Mouse (Mus musculus): ENCODE data around the gene Kctd11. TPM values are rescaled to one million over a fixed set of nuclear protein-coding genes. Genes with fewer than 3 reads are reported as not detected.
"Not testable (repeated sequence)": the region's sequence is repeated elsewhere in the genome, so short reads cannot be mapped to it uniquely, and the experiment has no call there.

The Kctd11 gene
- total and polyA plus RNA-seq, 3 experiments: 2.3 to 2.9 (median 2.6) TPM

DNA sequence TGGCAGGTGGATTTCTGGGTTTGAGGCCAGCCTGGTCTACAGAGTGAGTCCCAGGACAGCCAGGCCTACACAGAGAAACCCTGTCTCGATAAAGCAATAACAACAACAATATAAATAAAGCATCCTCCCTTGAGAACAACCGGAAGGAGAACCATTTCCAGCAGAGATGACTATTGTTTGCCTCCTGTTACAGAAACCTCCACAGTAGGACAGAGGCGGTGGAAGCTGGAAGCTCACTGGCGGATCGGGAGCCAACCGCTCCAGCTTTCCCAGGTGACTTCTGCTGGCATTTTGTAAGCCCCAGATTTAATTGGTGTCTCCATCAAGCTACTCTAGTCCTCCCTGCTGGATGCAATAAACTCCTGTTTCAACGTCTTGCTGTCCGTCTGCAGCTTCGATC is 15.6 kb downstream of the Kctd11 start:
- Histone ChIP-seq H3K36me3 (ENCODE audit: control insufficient read depth, insufficient read depth, low read length) (no peaks in the 10 kb centered on the region), H3K4me1 (ENCODE audit: control insufficient read depth, insufficient read depth, low read length) (peaks cover 7% of the 10 kb centered on the region), H3K4me3 (no peak overlapping the region), H3K9ac (ENCODE audit: low read depth, low read length) (no peak overlapping the region), H3K79me2 (replicated peaks; ENCODE audit: control insufficient read depth, insufficient read depth, low read length) (no peaks in the 10 kb centered on the region), H3K27me3 (ENCODE audit: control insufficient read depth, insufficient read depth, low read length) (no peaks in the 10 kb centered on the region), H3K27ac (peak overlapping the region; percentile 18)
- DNase-seq: no peak
- intact Hi-C loops (cut with DNase I): no loop called here
- TF ChIP-seq POLR2A (IDR thresholded peaks at IDR 0.05; ENCODE audit: insufficient read depth, low read depth, low read length) (peak; percentile 51; the same call in 1 of the 2 replicates), CTCF (IDR thresholded peaks at IDR 0.05) (no peak), EP300 (IDR thresholded peaks at IDR 0.05; ENCODE audit: insufficient read depth, low read depth, low read length) (no peak)
- WGBS: 61% methylated on average over 9 of the region's 9 CpGs

DNA sequence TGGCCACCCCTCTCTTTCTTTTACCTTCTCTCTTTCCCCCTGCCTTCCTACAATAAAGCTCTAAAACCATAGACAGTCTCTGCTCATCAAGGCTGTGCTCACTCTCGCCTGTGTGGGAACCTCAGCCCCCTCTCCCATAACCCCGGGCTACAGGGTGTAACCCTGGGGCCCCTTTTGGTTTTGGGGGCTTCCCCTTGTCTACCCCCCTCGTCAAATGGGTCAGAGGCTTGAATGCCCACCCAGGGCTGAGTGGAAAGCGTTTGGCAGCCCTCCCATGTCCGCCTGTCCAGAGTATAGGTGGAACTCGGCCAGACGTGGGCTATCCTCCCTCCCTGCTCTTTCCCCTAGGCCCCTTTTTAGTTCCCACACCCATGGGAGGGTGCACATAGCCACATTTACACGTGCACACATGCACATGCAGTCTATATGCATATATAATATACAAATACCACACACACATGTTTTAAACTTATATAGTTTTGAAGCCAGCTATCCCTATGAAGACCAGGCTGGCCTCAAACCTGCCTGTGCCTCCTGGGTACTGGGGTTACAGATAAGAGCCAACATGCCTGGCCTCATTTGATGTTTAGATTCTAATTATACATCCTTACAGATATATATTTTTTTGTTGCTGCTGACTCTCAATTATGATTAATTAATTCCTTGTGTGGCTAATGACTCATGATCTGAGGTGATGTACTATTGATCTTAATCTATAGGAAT is 16.9 kb downstream of the Kctd11 start:
- Histone ChIP-seq H3K4me3 (no peak overlapping the region), H3K4me1 (ENCODE audit: control insufficient read depth, insufficient read depth, low read length) (peaks cover 7% of the 10 kb centered on the region), H3K9ac (ENCODE audit: low read depth, low read length) (no peak overlapping the region), H3K79me2 (replicated peaks; ENCODE audit: control insufficient read depth, insufficient read depth, low read length) (no peaks in the 10 kb centered on the region), H3K27ac (no peak overlapping the region), H3K36me3 (ENCODE audit: control insufficient read depth, insufficient read depth, low read length) (no peaks in the 10 kb centered on the region), H3K27me3 (ENCODE audit: control insufficient read depth, insufficient read depth, low read length) (no peaks in the 10 kb centered on the region)
- intact Hi-C loops (cut with DNase I): no loop called here
- 42% methylated on average over 8 of the region's 8 CpGs for WGBS
- TF ChIP-seq POLR2A (IDR thresholded peaks at IDR 0.05; ENCODE audit: insufficient read depth, low read depth, low read length): no peak
- DNase-seq: no peak

DNA sequence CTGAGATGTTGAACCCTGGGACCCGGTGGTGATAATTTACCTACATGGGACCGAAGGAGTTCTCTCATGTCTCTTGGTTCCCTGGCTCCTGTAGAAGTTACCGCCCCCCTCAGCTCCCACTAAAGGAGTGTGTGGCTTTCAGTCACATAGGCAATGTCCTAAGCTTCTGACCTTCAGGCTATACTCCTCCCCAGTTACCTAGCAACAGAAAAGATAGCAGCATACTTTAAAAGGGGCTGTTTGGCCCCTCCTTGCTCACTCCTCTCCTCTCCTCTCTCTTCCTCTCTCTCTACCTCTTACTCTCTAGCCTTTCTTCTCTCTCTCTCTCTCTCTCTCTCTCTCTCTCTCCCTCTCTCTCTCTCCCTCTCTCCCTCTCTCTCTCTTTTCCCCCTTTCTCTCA is 17.5 kb downstream of the Kctd11 start:
- H3K9ac ChIP-seq (ENCODE audit: low read depth, low read length); H3K79me2 ChIP-seq (replicated peaks; ENCODE audit: control insufficient read depth, insufficient read depth, low read length); intact Hi-C loops (cut with DNase I); H3K4me3 ChIP-seq; H3K36me3 ChIP-seq (ENCODE audit: control insufficient read depth, insufficient read depth, low read length); H3K4me1 ChIP-seq (ENCODE audit: control insufficient read depth, insufficient read depth, low read length); H3K27ac ChIP-seq; DNase-seq; H3K27me3 ChIP-seq (ENCODE audit: control insufficient read depth, insufficient read depth, low read length): not testable (repeated sequence)
- 63% methylated on average over 3 of the region's 3 CpGs for WGBS

DNA sequence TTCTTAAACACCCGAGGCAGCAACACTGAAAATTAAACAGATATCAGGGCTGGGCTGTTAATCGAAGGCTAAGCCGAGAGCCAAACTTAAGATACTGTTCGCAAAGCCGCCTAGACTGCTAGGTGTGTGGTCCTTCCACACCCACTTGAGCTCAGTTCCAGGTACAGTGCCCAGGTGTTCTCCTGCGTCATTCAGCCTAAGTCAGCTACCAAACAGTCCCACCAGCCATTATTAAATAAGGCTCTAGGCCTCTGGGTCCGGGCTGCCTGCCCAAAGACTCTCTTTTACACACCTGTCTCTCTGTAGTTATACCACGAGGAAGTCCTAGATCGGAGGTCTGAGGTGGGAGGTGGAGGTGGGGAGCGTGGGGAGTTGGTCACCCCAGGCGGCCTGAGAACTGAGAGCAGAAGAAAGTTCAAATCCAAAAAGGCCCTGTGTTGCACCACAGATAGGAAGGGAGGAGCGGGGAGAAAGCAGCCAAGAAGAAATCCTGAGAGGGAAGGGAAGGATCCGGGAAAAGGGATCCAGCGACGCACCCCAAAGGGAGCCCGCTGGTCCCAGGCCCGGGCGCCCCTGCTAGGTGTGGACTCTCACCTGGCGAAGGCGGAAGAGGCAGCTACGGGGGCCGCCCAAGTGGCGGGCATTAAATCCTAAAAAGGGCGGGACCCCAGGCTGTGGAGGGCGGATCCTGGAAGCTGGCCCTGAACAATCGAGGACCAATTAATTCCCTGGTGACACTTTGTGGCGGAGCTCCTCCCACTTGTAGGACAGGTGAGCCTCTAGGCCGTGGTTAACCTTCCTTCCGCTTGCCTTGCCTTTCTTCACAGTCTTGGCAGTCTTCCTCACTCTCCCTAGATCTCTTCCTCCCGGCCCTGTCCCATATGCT is 22.9 kb downstream of the Kctd11 start, which contains the start of gene Tnk1:
Tnk1 (minus strand) TSS at position 618 of the 886 bp plus-strand sequence.
- Histone ChIP-seq H3K27ac (no peak within 1 kb of the TSS), H3K36me3 (ENCODE audit: control insufficient read depth, insufficient read depth, low read length) (no peaks in the 10 kb centered on the region), H3K9ac (ENCODE audit: low read depth, low read length) (no peak within 1 kb of the TSS), H3K79me2 (replicated peaks; ENCODE audit: control insufficient read depth, insufficient read depth, low read length) (no peaks in the 10 kb centered on the region), H3K27me3 (ENCODE audit: control insufficient read depth, insufficient read depth, low read length) (no peaks in the 10 kb centered on the region), H3K4me3 (no peak within 1 kb of the TSS), H3K4me1 (ENCODE audit: control insufficient read depth, insufficient read depth, low read length) (no peaks in the 10 kb centered on the region)
- intact Hi-C loops (cut with DNase I): no loop called here
- no peak for TF ChIP-seq EP300 (IDR thresholded peaks at IDR 0.05; ENCODE audit: insufficient read depth, low read depth, low read length)
- TF ChIP-seq POLR2A (IDR thresholded peaks at IDR 0.05; ENCODE audit: insufficient read depth, low read depth, low read length): no peak
- no peak for TF ChIP-seq CTCF (IDR thresholded peaks at IDR 0.05)
- 39% methylated on average over 30 of the region's 30 CpGs for WGBS
- DNase-seq: no peak

DNA sequence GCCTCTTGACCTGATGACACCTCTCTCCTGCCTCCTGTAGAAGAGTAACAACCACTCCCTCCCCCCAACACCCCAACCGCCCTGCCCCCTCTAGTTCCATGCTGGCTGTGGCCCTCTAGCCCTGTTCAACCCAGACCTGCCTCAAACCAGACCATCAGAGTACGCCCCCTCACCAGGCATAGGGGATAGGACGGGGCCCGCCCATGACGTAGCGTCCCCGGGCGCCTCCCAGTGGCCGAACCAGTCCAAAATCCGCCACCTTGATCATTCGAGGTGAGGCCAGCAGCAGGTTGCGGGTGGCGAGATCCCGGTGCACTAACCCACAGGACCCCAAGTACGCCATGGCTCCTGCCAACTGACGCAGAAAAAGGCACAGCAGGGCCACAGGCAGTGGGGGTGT is 25.9 kb downstream of the Kctd11 start:
- no peaks in the 10 kb centered on the region for H3K27me3 ChIP-seq (ENCODE audit: control insufficient read depth, insufficient read depth, low read length)
- peak; percentile 45 to 63 for DNase-seq

DNA sequence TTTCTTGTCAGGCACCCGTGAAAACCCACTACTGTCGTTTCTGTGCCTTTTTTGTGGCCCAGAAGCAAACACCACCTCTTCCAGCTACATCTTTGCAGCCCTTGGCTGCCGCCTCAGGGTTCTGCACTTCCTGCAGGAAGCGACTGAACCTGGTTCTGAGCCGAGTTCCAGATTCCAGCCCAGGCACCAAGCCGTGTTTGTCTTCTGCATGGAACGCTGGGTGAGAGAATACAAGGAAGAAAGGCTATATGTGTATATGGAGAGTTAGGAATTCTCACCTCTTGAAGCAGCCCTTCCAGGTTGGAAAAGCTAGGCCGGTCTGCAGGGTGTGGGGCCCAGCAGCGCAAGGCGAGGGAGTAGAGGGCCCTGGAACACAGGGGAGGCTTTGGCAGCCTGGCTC is 26.5 kb downstream of the Kctd11 start:
- Histone ChIP-seq H3K4me3 (no peak overlapping the region), H3K27ac (peak overlapping the region; percentile 61), H3K27me3 (ENCODE audit: control insufficient read depth, insufficient read depth, low read length) (no peaks in the 10 kb centered on the region), H3K36me3 (ENCODE audit: control insufficient read depth, insufficient read depth, low read length) (no peaks in the 10 kb centered on the region), H3K9ac (ENCODE audit: low read depth, low read length) (no peak overlapping the region), H3K79me2 (replicated peaks; ENCODE audit: control insufficient read depth, insufficient read depth, low read length) (no peaks in the 10 kb centered on the region), H3K4me1 (ENCODE audit: control insufficient read depth, insufficient read depth, low read length) (no peaks in the 10 kb centered on the region)
- DNase-seq: no peak
- WGBS: 51% methylated on average over 10 of the region's 10 CpGs
- intact Hi-C loops (cut with DNase I): no loop called here
- TF ChIP-seq EP300 (IDR thresholded peaks at IDR 0.05; ENCODE audit: insufficient read depth, low read depth, low read length) (no peak), CTCF (IDR thresholded peaks at IDR 0.05) (no peak), POLR2A (IDR thresholded peaks at IDR 0.05; ENCODE audit: insufficient read depth, low read depth, low read length) (no peak)

More for the DNA sequence above, 25.9 kb downstream of the Kctd11 start:
- H3K4me3 ChIP-seq: no peak overlapping the region
- WGBS: 28% methylated on average over 16 of the region's 16 CpGs
- H3K36me3 ChIP-seq (ENCODE audit: control insufficient read depth, insufficient read depth, low read length): no peaks in the 10 kb centered on the region
- H3K9ac ChIP-seq (ENCODE audit: low read depth, low read length): no peak overlapping the region
- H3K79me2 ChIP-seq (replicated peaks; ENCODE audit: control insufficient read depth, insufficient read depth, low read length): no peaks in the 10 kb centered on the region
- no peak overlapping the region; the same call in 1 of the 2 replicates for H3K27ac ChIP-seq
- TF ChIP-seq CTCF (IDR thresholded peaks at IDR 0.05): peak; percentile 61
- TF ChIP-seq POLR2A (IDR thresholded peaks at IDR 0.05; ENCODE audit: insufficient read depth, low read depth, low read length): no peak
- TF ChIP-seq EP300 (IDR thresholded peaks at IDR 0.05; ENCODE audit: insufficient read depth, low read depth, low read length): no peak
- H3K4me1 ChIP-seq (ENCODE audit: control insufficient read depth, insufficient read depth, low read length): no peaks in the 10 kb centered on the region
- intact Hi-C loops (cut with DNase I): no loop called here
